Mouse (Mus musculus) hindbrain, embryonic 16.5 days (tissue): ENCODE measurements around the gene St7. TPM values are rescaled to one million over a fixed set of nuclear protein-coding genes. Genes with fewer than 3 reads are reported as not detected.

Experiments
- ATAC-seq: fragments of 200-750 bp; cut with Nextera tagmentation; 2 replicates; pipeline ENCODE4 v1.8.0; 2017; ENCODE audit warnings: moderate TSS enrichment, moderate library complexity
- H3K27ac ChIP-seq: fragments of 300-500 bp; sonication (generic); 2 replicates; pipeline ENCODE4 v1.5.1; 2014; ENCODE audit warnings: low read depth, mild to moderate bottlenecking, control low read depth, low read length, moderate library complexity
- H3K27me3 ChIP-seq: fragments of 300-500 bp; sonication (generic); replicated peaks from 2 replicates; pipeline ENCODE4 v1.6.1; 2014; ENCODE audit warnings: low read length; ENCODE audit not compliant: control insufficient read depth, insufficient read depth
- H3K36me3 ChIP-seq: fragments of 300-500 bp; sonication (generic); 2 replicates; pipeline ENCODE4 v1.6.1; 2014; ENCODE audit warnings: mild to moderate bottlenecking, low read length, moderate library complexity, mixed read lengths; ENCODE audit not compliant: control insufficient read depth, insufficient read depth
- H3K4me1 ChIP-seq: fragments of 300-500 bp; sonication (generic); 2 replicates; pipeline ENCODE4 v1.6.1; 2014; ENCODE audit warnings: low read depth, low read length; ENCODE audit not compliant: control insufficient read depth, insufficient read depth
- H3K4me2 ChIP-seq: fragments of 300-500 bp; sonication (generic); 2 replicates; pipeline ENCODE4 v1.6.1; 2014; ENCODE audit warnings: mild to moderate bottlenecking, low read length, control low read depth, moderate library complexity
- H3K4me3 ChIP-seq: fragments of 300-500 bp; sonication (generic); 2 replicates; pipeline ENCODE4 v1.5.1; 2014; ENCODE audit warnings: mild to moderate bottlenecking, low read length, control low read depth, moderate library complexity
- H3K9ac ChIP-seq: fragments of 300-500 bp; sonication (generic); 2 replicates; pipeline ENCODE4 v1.6.1; 2014; ENCODE audit warnings: low read depth, mild to moderate bottlenecking, control low read depth, low read length, moderate library complexity
- H3K9me3 ChIP-seq: fragments of 300-500 bp; sonication (generic); 2 replicates; pipeline ENCODE4 v1.6.1; 2014; ENCODE audit warnings: mild to moderate bottlenecking, low read length, moderate library complexity; ENCODE audit not compliant: control insufficient read depth
- WGBS: fragments of 180-500 bp; shearing (Covaris S2); extraction: QIAGEN DNeasy Blood & Tissue Kit; methylation state at CpG from one replicate; pipeline ENCODE4 v1.1.7; 2014; 5-methylcytosine and 5-hydroxymethylcytosine counted together
- polyA plus RNA-seq: library from polyadenylated mRNA; unstranded; fragments of >200 nt; fragmentation: Nextera tagmentation; extraction: Ambion mirVana; gene quantifications from 2 replicates; pipeline ENCODE4 v1.2.1, GENCODE M21; 2015

St7 gene
- polyA plus RNA-seq, 1 experiment from 2014 or later: 50.8 TPM

DNA sequence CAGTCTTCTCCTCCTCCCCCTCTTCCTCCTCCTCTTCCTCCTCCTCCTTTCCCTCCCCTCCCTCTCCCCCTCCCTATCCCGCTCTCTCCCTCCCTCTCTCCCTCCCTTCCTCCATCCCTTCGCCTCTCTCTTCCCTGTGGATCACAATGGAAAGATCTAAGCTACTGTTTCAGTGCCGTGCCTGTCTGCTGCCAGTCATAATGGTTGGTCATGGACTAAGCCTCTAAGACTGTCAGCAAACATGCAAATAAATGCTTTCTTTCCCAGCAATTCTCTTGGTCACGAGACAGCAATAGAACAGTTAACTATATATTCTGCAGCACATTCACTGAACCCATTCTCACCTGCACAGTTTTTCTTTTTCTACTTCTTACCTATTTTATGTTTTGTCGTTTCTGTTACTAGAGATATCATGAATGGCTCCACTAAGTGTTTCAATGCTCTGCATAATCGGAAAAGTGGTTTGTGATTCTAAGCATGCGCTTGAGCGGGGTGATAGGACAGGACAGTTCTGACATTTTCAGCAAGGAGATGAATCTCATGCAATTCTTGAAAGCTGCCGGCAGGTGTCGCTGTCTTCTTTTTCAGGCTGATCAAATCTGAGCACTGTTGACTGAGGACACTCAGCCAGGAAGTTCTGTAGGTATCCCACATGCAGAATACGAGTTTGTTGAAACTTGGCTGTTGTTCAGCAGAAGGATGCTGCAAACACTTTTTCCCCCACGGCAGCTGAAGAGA, 17.5 kb upstream of the St7 start:
- 25% methylated on average over 12 of the region's 12 CpGs for WGBS
- no peak overlapping the region for H3K4me3 ChIP-seq
- no peaks in the 10 kb centered on the region for H3K36me3 ChIP-seq
- H3K27ac ChIP-seq: no peak overlapping the region
- no peak overlapping the region for H3K9ac ChIP-seq
- no peaks in the 10 kb centered on the region for H3K27me3 ChIP-seq
- 0 out of 2 replicates have a peak, but pooled peaks have one; percentile 68 for ATAC-seq
- no peaks in the 10 kb centered on the region for H3K9me3 ChIP-seq
- no peaks in the 10 kb centered on the region for H3K4me1 ChIP-seq
- peak overlapping the region; percentile 22; the same call in 1 of the 2 replicates for H3K4me2 ChIP-seq

DNA sequence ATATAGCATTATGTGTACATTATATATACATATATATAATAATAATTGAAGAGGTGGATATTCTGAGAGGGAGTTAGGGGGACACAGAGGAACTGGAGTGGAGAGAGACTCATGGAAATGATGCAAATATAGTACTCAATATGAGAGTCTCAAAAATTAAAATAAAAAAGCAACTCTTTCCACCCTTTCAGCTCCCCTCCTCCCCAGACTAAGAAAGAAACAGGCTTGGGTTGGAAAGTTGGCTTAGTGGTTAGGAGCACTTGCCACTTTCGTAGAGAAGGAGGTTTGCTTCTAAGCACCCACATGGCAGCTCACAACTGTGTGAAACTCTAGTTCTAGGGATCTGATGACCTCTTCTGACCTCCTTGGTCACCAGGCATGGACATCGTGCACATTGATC, 15.7 kb upstream of the St7 start:
- no peaks in the 10 kb centered on the region for H3K36me3 ChIP-seq
- 83% methylated on average over 2 of the region's 2 CpGs for WGBS
- no peaks in the 10 kb centered on the region for H3K27me3 ChIP-seq
- no peak overlapping the region for H3K27ac ChIP-seq
- H3K4me1 ChIP-seq: no peaks in the 10 kb centered on the region
- no peak overlapping the region for H3K4me3 ChIP-seq
- H3K4me2 ChIP-seq: no peak overlapping the region
- ATAC-seq: no peak
- H3K9ac ChIP-seq: no peak overlapping the region
- H3K9me3 ChIP-seq: no peaks in the 10 kb centered on the region

DNA sequence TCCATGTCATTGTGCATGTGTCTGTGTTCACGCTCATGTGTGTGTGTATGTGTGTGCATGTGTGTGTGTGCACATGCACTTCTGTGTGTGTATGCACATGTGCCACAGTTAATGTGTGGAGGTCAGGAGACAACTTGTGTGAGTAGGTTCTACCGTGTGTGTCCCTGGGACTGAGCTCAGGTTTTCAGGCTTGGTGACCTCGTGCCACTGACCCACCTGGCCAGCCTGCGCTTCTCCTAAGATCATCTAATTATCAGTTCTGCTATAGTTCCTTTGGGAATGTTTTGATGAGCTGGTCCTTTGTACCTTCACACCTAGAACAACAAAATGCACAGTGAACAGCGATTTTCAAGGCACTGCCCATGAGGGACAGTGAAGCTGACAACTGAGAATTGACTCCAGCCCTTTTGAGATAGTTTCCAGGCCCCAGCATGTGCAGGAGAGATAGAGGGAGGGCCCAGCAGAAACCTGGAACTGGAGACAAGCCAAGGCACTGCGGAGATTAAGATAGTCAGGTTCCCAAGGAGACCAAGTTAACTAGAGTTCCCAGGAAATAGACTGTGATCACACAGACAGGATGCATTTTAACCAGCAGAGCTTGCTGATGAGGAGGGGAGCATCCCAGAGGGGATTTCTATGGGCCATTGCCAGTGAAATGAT, 12.3 kb upstream of the St7 start:
- ATAC-seq: no peak
- no peak overlapping the region for H3K27ac ChIP-seq
- no peak overlapping the region for H3K9ac ChIP-seq
- H3K4me3 ChIP-seq: no peak overlapping the region
- 78% methylated on average over 6 of the region's 6 CpGs for WGBS
- no peaks in the 10 kb centered on the region for H3K9me3 ChIP-seq
- no peaks in the 10 kb centered on the region for H3K36me3 ChIP-seq
- H3K4me1 ChIP-seq: no peaks in the 10 kb centered on the region
- H3K27me3 ChIP-seq: no peaks in the 10 kb centered on the region
- no peak overlapping the region for H3K4me2 ChIP-seq

DNA sequence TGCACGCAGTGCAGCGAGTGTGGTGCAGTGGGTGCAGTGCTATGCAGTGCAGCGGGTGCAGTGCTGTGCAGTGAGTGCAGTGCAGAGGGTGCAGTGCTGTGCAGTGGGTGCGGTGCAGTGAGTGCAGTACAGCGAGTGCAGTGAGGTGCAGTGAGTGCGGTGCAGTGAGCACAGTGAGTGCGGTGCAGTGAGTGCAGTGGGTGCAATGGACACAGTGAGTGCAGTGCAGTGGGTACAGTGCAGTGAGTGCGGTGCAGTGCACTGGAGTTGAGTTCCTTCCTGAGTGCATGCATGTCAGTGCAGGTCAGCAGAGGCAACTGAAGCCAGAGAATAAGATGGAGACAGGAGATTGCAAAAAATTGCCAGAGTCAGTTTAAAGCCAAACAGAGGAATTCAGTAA, 10.9 kb upstream of the St7 start:
- WGBS: 97% methylated on average over 8 of the region's 8 CpGs

DNA sequence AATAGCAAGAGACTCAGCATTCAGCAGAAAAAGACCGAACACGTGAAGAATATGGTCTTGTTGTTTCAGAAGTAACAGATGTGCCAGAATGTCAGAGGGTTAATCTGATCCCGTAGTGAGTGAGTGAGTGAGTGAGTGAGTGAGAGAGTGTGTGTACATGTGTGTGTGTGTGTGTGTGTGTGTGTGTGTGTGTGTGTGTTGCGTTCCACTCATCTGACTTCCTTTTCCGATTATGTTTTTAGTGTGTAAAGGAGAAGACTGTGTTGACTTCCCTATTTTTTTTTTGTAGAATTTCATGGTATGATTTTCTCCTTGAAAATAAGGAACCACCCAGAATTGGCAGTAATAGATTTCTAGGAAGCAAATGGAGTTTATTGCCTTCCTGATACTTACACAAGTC, 4.1 kb upstream of the St7 start:
- 80% methylated on average over 5 of the region's 5 CpGs for WGBS
- H3K9ac ChIP-seq: no peak overlapping the region
- no peak overlapping the region for H3K27ac ChIP-seq
- H3K9me3 ChIP-seq: no peaks in the 10 kb centered on the region
- H3K36me3 ChIP-seq: no peaks in the 10 kb centered on the region
- no peak overlapping the region for H3K4me2 ChIP-seq
- ATAC-seq: no peak
- no peak overlapping the region for H3K4me3 ChIP-seq
- peaks cover 4% of the 10 kb centered on the region; the same call in 1 of the 2 replicates for H3K4me1 ChIP-seq
- no peaks in the 10 kb centered on the region for H3K27me3 ChIP-seq

More for the DNA sequence above, 10.9 kb upstream of the St7 start:
- no peak overlapping the region for H3K4me3 ChIP-seq
- no peak for ATAC-seq
- H3K27me3 ChIP-seq: no peaks in the 10 kb centered on the region
- H3K9ac ChIP-seq: no peak overlapping the region
- H3K36me3 ChIP-seq: no peaks in the 10 kb centered on the region
- no peak overlapping the region for H3K27ac ChIP-seq
- H3K4me2 ChIP-seq: no peak overlapping the region
- no peaks in the 10 kb centered on the region for H3K4me1 ChIP-seq
- H3K9me3 ChIP-seq: no peaks in the 10 kb centered on the region

DNA sequence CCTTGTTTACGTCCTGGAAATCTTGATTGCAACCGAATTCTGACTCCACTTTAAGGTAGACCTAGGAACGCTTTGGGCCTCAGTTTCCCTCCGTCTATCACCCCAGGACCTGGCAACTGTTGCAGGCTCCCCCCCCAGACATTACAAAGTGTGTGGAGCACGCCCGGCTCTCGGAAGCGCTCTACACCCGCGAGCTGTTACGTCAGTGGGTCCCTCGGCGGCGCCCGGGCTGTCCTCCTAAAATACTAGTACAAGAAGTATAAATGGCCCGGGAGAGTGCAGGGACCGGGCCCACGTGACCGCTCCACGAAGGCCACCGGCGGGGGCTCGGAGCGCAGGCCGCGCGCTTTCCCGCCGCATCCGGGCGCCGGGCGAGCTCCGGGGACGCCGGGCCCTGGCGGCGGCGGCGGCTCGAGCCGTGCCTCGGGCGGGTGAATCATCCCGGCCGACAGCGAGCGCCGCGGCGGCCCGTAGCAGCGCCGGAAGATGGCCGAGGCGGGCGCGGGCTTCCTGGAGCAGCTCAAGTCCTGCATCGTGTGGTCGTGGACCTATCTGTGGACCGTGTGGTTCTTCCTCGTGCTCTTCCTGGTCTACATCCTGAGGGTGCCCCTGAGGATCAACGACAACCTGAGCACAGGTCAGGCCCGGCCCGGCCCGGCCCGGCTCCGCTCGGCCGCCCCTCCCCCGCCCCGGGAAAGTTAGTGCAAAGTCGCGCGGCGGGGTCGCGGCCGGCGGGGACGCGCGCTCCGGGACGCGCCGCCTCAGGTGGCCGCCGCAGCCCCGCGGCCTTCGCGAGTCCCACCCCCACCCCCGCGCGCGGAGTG, 1.2 kb downstream of the St7 start:
- Histone ChIP-seq H3K4me2 (peak overlapping the region; percentile 95), H3K4me1 (peaks cover 4% of the 10 kb centered on the region; the same call in 1 of the 2 replicates), H3K4me3 (peak overlapping the region; percentile 88), H3K27ac (peak overlapping the region; percentile 84), H3K27me3 (no peaks in the 10 kb centered on the region), H3K36me3 (no peaks in the 10 kb centered on the region), H3K9me3 (no peaks in the 10 kb centered on the region), H3K9ac (peak overlapping the region; percentile 87)
- WGBS: under 1% methylated on average over 72 of the region's 97 CpGs
- ATAC-seq: peak; percentile 83

DNA sequence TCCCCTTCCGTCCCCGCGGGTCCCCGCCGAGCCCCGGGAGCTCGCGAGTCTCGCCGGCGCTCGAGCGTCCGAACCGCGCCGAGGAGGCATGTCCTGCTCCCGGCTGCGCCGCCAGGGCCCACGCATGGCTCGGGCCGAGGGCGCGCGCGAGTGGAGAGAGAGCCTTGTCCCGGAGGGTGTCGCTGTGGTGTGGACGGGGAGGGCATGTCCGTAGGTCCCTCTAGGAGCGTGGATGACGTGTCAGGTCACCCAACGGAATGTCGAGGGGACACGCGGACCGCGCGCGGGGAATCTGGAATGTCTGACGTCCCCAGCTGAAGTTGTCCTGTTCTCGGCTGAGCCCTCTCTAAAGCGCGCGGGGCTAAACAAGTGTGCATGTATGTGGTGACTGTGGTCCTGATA, 1.8 kb downstream of the St7 start:
- H3K9me3 ChIP-seq: no peaks in the 10 kb centered on the region
- peak overlapping the region; percentile 84 for H3K27ac ChIP-seq
- H3K36me3 ChIP-seq: no peaks in the 10 kb centered on the region
- under 1% methylated on average over 46 of the region's 46 CpGs for WGBS
- peaks cover 4% of the 10 kb centered on the region; the same call in 1 of the 2 replicates for H3K4me1 ChIP-seq
- peak; percentile 89 for ATAC-seq
- H3K27me3 ChIP-seq: no peaks in the 10 kb centered on the region
- peak overlapping the region; percentile 88 for H3K4me3 ChIP-seq
- H3K9ac ChIP-seq: peak overlapping the region; percentile 87
- peak overlapping the region; percentile 95 for H3K4me2 ChIP-seq

DNA sequence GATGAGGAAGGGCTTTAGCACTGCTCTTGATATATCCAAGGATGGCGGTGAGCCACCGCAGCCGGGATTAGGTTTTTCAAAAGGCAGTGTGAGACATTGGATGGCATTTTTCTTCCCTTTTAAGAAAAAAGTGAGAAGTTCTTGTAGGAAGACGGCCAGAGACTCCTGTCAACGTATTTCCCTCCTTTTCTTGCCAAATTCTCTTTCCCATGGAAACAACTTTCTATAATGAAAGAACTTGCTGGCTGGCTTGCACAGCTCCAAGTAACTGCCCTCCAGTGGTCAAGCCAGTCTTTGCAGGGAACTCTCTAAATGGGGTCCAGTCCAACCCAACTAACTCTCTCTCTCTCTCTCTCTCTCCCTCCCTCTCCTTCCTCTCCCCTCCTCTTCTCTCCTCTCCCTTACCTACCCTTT, 3.6 kb downstream of the St7 start:
- 44% methylated on average over 5 of the region's 5 CpGs for WGBS
- ATAC-seq: peak; percentile 48; the same call in 1 of the 2 replicates
- H3K4me2 ChIP-seq: peak overlapping the region; percentile 28

More for the DNA sequence above, 3.6 kb downstream of the St7 start:
- Histone ChIP-seq H3K4me1 (peaks cover 4% of the 10 kb centered on the region; the same call in 1 of the 2 replicates), H3K9me3 (no peaks in the 10 kb centered on the region), H3K36me3 (no peaks in the 10 kb centered on the region), H3K9ac (no peak overlapping the region), H3K27me3 (no peaks in the 10 kb centered on the region), H3K27ac (no peak overlapping the region), H3K4me3 (no peak overlapping the region)
